Mouse (Mus musculus) brain, embryonic 18.5 days (tissue): Measurements from ENCODE around the gene Glt1d1.
"Not testable (repeated sequence)": the region's sequence is repeated elsewhere in the genome, so short reads cannot be mapped to it uniquely, and the experiment has no call there.

Experiments used
- DNase-seq: peaks from one replicate; pipeline ENCODE4 v3.0.0-alpha.2; 2012; ENCODE audit warnings: low read depth, low spot score

Glt1d1 gene

DNA sequence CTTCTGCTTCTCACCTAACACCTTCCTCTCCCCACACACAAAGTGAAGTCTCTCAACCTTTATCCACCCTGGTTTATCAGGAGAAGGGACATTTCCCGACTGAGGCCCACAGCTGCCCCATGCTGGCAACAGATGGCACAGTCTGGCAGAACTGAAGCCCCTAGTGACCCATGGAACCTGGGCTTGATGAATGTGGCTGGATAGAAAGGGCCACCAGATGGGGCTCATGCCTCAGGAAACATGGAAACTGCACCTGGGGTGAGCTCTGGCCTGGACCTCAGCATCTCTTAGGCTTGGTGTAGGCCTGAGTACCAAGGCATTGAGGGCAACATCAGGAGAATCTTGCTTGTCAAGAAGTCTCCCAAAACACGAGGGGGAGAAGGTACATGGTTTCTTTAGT, 66.5 kb downstream of the Glt1d1 start:
- DNase-seq: no peak

- no peak for DNase-seq
Observed at GRCm38 (mm10) chr5:127699679-127700078, 67.6 kb downstream of the Glt1d1 start.

DNA sequence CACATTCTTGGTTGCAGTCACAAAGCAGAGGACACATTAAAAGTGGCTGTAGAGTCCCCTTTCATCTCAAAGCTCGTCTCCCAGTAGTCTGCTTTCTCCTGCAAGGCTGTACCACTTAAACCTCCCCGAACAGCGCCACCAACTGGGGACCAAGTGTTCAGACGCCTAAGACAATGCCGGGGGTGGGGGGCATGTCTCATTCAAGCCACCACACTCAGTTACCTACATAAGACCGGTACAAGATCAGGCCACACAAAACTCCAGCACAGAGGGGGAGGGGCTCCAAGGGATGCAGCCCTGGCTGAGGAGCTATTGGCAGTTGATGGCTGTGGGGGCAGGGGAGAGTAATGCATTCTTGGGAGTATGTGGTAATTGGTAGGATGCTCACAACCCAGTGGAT, 68.1 kb downstream of the Glt1d1 start:
- DNase-seq: no peak

DNA sequence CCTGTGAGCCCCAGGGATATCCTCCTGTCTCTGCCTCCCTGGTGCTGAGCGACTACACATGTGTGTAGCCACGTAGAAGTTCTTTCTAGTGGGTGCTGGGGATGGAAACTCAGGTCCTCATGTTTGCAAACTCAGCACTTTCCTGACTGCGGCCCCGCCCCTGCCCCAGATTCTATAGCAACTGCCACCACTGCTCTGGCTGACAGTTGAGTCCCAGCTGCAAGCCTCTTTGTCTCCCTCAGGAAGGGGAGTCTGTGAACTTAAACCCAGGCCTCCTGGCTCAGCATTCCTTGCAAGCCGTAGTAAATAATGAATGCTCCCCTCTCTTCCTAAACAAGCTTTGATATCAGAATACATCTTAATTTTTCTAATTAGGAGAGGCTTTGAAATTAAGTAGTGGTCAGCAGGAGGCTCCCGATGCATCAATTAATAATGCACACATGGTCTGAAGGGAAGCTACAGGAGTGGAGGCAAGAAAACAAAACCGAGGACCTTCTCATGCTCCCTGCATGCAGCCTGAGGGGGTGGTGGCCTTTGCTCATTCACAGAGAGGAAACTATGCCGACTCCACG, 71.6 kb downstream of the Glt1d1 start:
- no peak for DNase-seq

- no peak for DNase-seq
Observed at GRCm38 (mm10) chr5:127705225-127705624, 73.2 kb downstream of the Glt1d1 start.

GRCm38 (mm10) chr5:127705976-127706375, 73.9 kb downstream of the Glt1d1 start:
- DNase-seq: no peak

DNA sequence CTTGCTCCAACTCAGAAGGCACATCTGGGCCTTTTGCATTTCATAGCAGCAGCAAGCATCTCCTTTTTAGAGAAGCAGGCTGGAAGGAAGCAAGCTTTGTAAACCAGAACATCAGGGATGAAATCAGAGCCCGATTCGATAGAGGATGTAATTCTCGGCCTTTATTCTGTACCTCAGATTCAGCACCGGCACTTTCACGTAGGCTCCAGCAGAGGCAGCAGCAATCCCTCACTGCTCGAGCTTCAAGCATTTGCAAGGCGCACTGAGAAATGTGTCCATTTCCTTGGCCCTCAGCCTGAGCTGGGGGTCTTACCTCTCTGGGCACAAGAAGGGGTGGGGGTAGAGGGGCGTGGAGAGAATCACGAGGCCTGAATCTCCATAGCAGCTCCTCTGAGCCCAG, 76.1 kb downstream of the Glt1d1 start:
- DNase-seq: no peak

DNA sequence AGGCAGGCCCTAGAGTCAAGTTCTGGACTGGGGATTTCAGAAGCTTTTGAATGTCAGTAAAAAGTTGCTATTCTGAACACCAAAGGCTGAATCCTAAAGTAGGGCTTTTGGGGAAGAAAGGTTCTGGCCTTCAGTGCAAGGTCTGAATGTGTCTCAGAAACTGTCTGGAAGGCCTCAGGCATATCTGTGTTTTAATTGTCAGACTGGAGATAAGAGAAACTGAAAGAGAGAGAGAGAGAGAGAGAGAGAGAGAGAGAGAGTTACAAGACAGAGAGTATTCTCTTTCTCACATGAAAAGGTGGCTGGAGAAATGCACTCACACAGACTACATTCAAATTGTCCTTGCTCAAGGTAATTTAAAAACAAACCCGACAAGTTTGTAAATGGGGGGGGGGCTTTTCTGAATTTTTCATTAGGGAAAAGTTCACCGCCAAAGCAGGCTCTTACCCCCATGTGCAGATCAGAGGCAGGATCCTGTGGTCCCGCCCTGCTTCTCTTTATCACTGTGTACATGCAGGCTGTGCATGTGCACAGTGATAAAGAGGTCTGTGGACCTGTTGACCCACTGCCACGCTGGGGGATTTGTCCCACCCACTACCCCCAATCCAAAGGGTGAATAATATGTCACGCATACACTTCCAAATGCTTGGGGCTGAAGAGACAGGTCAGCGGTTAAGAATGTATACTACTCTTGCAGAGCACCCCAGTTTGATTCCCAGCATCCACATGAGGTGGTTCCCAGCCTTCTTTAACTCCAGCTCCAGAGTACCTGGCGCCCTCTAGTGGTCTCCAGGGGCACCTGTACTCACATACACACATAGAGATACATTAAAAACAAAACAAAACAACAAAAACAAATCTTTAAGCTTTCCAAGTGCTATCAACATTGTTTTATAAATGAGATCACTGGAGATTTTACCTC, 83.0 kb downstream of the Glt1d1 start:
- DNase-seq: no peak

- no peak for DNase-seq
Observed at GRCm38 (mm10) chr5:127720591-127721379, 88.7 kb downstream of the Glt1d1 start.

DNA sequence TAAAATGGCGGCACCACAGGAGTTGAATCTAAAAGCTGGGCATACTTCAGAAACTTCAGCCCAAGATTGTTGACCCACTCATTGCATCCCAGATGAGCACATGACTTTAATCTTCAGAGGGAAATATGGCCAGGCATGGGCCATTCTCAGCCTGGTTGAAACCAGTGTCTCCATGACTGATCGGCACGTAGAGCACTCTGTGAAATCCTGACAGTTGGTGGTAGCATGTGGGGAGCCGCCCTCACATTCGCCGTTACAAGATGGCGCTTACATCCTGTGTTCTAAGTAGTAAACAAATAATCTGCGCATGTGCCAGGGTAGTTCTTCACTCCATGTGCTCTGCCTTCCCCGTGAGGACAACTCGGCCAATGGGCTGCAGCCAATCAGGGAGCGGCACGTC, 90.1 kb downstream of the Glt1d1 start:
- DNase-seq: not testable (repeated sequence)

DNA sequence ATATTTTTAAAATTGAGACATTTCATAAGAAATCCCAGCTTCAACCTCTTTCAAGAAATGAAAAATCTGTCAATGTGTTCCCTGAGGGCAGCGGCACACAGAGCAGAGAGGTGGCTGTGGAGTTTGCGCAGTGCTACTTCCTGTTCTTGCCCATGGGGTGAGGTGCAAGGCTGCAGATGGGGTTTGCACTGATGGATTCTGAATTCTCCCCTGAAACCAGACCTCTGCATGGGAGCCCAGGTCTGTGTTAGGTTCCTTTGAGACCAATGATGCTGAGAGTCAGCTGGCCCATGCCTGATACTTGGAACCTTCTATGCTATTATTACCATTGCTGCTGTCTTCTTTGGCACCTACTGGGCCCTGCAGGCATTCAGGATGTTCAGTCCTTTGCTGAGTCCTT, 98.3 kb downstream of the Glt1d1 start:
- DNase-seq: no peak

DNA sequence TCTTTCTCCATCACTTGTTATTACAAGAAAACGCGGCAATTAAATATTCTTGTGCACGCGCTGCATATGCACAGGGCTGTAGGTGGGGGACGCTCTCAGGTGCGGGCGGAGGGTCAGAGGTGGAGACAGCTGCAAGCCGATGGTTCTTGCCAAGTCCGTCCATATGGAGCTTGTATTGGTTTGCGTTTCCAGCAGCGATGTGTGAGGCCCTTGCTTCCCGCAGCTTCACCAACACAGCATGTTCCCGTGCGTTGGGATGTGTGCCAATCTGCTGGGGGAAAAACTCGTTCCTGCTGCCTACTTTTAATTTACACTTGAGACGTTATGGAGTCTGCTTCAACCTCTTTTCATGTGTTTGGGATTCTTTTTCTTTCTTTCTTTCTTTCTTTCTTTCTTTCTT, 109.3 kb downstream of the Glt1d1 start:
- no peak for DNase-seq

- not testable (repeated sequence) for DNase-seq
Observed at GRCm38 (mm10) chr5:127749540-127749939, 117.5 kb downstream of the Glt1d1 start.

DNA sequence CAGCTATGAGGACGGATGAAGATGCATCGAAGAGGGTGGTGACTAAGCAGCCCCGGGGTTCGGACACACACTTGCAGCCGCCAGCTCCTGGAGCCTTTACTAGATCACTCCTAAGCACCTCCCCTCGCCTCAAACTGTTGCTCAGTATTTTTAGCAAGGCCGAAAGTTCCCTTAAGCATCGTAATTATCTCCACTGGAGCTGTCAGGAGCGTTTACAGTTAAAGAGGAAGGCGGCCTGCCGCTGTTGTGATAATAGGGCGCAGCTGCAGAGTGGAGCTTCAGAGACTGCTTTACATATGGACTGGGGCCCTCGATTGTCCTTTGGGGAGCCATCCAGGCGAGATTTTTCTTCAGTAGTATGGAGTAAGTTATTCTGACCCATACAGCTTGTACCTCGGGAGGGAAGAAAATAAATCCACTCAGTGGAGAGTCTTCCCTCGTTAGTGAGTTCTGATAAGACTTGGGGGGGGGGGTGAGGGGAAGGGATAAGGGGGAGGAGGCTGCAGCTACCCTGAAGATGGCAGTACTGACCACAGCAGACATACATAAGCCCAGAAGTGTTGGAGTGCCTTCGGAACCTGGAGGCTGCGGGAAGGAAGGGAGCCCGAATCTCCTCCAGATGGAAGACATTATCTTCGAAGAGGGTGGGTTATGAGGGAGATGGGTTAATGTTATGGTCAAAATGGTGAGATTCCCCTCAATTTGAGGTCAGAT, 119.4 kb downstream of the Glt1d1 start:
- no peak for DNase-seq

DNA sequence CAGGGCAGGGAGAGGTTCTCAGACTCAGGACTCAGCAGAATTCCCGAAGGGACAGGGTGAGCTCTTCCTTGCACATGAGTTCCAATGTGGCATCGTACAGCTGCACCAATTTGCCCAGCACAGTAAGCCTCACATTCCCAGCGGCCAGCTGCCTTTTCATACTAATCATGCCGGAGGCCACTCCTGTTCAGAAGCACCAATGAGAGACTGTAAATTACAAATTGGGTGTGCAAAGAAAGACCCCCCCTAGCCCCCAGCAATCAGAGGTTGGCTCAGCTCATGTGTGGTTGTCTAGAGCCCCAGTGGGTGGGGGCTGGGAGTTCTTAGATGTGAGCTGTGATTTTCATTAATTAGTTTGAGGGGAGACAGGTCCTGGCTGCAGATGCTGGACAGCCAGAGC, 123.5 kb downstream of the Glt1d1 start:
- no peak for DNase-seq

- DNase-seq: no peak
Observed at GRCm38 (mm10) chr5:127756011-127756410, 123.9 kb downstream of the Glt1d1 start.

GRCm38 (mm10) chr5:127756671-127757423, 124.8 kb downstream of the Glt1d1 start:
- DNase-seq: no peak

GRCm38 (mm10) chr5:127758576-127758975, 126.5 kb downstream of the Glt1d1 start:
- no peak for DNase-seq
